Mouse (Mus musculus) left cerebral cortex, postnatal 25 days (tissue): ENCODE results near the gene 9930111J21Rik2. TPM values are rescaled to one million over a fixed set of nuclear protein-coding genes. Genes with fewer than 3 reads are reported as not detected.
"Not testable (repeated sequence)": the region's sequence is repeated elsewhere in the genome, so short reads cannot be mapped to it uniquely, and the experiment has no call there.

Experiments
- DNase-seq, 2 experiments: peaks; one replicate each; pipeline ENCODE4 v3.0.0; 2022; ENCODE audit warnings: low spot score in 2 of 2, mixed read lengths in 1 of 2
- intact Hi-C: fragments of 180-260 bp; cut with DNase I; formaldehyde crosslinking; loops from one replicate; pipeline ENCODE4 v1.15.1; 2025
- total RNA-seq, 2 experiments: library from RNA; stranded (reverse); gene quantifications; 2 replicates each; pipeline ENCODE4 v1.2.3; 2021

Gene 9930111J21Rik2
- 1 to 10 TPM in 1 of 2 experiments, under 1 TPM in 1; 0.89 to 1.4 TPM for total RNA-seq

DNA sequence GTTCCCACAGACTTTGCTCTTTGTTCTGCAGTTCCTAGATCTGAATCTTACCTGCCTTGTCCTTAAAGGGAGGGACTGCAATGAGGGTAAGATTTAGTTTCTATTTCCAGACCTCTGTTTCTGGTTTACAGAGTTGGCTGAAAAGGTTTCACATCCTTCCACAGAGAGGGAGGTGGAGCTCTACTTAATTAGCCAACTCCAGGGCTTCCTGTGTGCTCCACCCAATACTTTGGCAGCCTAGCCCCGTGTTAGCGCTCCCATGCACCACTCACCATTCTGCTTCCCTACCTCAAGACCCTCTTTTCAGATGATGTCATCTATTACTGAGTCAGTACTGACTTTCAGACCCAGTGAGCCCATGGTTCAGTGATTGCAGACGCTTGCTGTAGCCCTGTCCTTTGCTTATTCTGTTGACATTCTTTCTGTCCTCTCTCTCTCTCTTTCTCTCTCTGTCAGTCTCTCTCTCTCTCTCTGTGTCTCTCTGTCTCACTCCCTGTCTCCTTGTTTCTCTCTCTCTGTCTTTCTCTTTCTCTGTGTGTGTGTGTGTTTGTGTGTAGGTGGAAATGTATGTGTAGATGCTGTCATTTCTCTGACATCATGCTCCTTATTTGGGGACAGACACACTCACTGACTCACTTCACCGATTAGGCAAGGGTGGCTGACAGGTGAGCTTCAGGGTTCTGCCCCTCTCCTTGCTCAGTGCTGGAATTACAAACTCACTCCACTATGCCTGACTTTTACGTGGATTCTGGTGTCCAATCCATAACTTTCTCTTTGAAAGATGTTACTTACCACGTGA lies at the start of gene 9930111J21Rik2:
Gene 9930111J21Rik2, minus strand, starts transcription at position 150 of the 799 bp plus-strand sequence.
- DNase-seq, intact Hi-C loops: not testable (repeated sequence)

DNA sequence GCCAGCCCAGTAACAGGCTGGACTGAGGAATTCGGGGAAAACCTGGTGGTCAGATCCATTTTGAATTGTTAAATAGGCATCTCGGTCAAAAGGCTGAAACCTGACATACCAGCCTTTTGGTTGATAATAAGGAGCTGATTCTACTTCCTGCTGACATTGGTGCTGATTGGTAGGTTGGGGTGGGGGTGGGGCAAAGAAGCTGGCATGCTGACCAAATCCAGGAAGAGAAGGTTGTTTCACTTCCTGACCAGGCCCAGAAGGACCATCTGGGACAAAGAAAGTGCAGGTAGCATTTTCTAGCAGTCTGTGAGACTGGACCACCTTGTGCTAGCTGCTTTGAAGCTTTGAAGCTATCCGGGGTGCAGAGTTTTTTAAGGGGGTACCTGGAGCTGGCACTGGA lies 49.4 kb upstream of the 9930111J21Rik2 start:
- intact Hi-C loops, result loop anchor here (5.0 kb wide), 1 partner anchor 172 kb away; no protein-coding TSS in a partner anchor
- DNase-seq, result no peak

DNA sequence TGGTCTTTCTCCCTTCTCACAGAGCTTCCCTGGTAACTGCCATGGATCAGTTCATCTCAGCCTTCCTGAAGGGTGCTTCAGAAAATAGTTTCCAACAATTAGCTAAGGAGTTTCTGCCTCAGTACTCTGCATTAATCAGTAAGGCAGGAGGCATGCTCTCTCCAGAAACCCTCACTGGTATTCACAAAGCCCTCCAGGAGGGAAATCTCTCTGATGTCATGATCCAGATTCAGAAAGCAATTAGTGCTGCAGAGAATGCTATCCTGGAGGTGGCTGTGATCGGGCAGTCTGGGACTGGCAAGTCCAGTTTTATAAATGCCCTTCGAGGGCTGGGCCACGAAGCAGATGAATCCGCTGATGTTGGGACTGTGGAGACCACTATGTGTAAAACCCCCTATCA lies 44.3 kb upstream of the 9930111J21Rik2 start:
- intact Hi-C loops, result no loop called here

DNA sequence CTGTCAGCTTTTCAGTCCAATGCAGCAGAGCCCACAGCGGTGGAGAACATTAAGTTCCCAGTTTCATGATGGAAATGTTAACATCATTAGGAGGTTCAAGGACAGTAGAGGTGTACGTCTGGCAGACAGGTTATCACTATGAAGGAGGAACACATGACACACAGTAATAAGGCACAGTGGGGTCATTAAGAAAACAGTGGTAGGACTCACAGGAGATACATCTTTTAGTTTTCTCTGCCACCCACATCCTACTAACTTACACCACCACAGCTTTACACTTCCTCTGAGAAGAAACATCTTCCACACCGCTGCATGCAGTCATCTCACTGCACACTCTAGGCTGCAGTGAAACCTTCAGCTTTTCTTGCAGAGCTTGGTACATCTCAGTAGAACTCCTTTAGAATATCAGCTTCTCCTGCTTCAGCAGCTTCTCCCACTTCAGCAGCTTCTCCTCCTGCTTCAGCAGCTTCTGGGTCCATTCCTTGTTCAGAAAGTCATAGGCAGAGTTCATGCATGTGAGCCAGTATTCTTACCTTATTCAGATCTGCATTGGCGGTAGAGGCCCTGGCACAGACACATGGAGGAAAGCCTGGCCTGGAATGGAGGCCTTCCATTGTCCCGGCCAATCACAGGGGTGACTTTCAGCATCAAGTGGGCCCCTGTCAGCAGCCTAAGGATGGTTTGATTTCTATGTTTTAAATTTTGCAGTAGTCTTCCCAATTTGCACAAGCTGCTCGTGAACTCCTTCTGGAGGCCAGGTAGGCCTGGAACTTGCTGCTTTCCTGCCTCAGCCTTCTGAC lies 43.0 kb upstream of the 9930111J21Rik2 start:
- intact Hi-C loops, result no loop called here
- DNase-seq, result no peak

More for the DNA sequence above, 44.3 kb upstream of the 9930111J21Rik2 start:
- DNase-seq, result no peak

DNA sequence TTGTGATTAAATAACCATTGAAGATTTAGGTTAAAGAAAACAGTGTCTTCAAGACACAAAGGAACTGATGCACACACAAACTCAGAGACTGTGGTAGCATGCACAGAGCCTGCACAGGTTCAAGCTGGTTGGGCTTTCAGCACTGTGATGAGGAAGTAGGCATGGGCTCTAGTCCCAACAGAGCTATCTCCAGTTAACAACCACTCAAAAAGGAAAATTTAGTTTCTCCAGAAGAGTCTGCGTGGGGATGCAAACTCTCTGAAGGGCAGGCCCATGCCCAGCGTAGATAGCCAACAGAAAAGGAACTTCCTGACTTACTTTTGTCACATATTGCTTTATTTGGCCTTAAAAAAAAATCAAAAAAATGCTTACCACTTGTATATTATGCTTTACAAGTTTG lies 41.7 kb upstream of the 9930111J21Rik2 start:
- intact Hi-C loops, result no loop called here
- no peak for DNase-seq

DNA sequence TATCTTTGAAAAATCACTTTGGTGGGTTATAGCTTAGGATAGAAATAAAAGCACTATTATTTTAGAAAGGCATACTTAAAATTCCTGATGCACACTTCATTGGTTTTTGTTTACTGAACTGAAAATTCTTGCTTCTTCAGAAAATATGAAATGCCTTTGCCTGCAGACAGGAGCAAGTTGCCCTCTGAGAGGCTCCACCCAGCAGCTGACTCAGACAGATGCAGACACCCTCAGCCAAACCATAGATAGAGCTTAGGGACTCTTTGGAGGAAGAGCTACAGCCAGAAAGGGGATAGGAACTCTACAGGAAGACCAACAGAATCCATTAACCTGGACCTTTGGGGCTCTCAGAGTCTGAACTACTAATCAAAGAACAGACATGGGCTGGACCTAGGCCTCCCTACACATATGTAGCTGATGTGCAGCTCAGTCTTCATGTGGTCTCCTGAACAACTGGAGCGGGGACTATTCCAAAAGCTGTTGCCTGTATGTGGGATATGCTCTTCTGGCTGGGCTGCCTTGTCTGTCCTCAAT lies 41.1 kb upstream of the 9930111J21Rik2 start:
- no peak for DNase-seq
- intact Hi-C loops, result no loop called here

DNA sequence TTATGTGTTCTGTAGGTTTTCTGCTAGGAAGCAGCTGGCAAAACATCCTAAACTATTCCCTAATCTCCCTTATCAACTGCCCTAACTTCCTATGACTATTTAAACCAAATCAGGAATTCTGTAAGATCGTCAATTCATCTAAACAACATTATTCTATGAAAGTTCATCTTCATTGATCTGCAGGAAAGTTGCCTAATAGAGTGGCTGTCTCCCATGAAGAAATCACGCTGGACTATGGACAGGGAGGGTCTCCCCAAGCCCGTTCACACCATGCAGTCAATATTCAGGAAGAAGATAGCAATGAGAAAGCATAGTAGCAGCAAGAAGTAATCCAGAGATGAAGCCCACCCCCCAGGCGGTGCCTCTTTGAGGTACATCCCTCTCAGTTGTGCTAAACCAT lies 40.1 kb upstream of the 9930111J21Rik2 start:
- intact Hi-C loops, result no loop called here
- no peak for DNase-seq

DNA sequence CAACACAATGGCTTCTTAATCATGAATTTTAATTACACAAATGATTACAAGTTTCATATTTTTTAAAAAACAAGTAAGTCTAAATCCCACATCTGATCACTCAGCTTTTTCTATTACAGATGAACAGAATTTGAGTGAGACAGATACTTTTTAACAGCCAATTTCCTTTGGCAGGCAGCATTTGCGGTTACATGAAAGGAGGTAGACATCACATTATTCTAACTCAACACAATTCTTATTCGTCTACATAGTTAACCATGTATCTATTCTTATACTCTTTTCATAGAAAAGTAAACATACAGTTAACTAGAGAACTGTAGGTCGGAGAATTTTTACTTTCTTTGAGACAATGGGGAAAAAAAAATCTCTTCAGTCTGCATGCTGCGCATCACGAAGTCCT lies 39.5 kb upstream of the 9930111J21Rik2 start:
- no peak for DNase-seq
- intact Hi-C loops, result no loop called here

DNA sequence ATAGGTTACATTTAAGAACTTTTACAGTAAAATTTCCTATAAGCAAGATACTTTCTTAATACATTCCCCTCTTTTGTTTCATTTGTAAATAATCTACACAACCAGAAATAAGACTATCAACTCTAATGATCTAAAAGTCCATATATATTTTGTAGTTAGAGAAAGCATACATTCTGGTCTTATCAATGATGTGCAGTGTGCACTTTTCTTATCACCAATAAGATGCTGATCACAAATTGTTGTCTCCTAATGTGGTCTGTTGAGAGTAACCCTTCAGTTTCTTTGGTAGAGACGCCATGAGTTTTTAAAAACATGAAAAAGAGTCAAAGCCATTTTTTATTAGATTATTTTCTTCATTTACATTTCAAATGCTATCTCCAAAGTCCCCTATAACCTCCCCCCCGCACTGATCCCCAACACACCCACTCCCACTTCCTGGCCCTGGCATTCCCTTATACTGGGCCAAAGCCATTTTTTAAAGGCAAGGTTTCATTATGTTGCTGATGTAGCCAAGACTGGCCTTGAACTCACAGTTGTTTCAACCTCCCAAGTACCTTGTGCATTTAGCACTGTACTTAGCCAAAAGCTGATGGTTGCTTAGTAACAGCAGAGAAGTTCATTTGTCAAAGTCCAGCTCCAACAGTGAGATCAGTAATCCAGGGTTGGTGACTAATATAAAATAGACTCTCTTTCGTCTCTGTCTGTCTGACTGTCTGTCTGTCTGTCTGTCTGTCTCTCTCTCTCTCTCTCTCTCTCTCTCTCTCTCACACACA lies 38.9 kb upstream of the 9930111J21Rik2 start:
- DNase-seq, result no peak
- intact Hi-C loops, result no loop called here

DNA sequence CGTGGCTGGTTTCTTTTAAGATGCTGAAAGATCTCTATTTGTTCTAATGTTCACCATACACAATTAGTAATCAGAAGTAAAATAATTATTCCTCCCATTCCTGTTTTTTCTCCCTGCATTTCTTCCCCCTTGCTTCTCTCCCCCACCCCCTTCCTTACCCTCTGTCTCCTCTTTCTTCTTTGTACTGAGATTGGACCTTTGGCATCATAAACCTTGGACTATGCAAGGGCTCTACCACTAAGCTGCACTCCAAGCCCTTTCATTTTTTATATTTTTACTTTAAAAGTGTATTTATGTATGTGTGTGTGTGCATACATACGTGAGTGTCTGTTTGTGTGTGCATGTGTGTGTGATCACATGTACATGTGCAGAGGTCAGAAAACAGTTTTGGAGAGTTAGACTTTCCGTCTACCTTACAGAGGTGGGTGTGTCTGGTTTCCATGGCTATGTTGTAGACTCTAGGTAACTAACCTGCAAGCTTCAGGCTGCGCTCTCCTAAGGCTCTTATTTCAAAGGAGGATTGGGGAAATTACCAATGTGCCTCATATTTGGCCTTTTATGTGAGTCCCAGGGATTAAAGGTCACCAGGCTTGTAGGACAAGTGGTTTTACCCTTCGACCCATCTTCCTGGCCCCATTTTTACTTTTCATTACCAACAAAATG lies 38.1 kb upstream of the 9930111J21Rik2 start:
- intact Hi-C loops, result no loop called here
- no peak for DNase-seq

DNA sequence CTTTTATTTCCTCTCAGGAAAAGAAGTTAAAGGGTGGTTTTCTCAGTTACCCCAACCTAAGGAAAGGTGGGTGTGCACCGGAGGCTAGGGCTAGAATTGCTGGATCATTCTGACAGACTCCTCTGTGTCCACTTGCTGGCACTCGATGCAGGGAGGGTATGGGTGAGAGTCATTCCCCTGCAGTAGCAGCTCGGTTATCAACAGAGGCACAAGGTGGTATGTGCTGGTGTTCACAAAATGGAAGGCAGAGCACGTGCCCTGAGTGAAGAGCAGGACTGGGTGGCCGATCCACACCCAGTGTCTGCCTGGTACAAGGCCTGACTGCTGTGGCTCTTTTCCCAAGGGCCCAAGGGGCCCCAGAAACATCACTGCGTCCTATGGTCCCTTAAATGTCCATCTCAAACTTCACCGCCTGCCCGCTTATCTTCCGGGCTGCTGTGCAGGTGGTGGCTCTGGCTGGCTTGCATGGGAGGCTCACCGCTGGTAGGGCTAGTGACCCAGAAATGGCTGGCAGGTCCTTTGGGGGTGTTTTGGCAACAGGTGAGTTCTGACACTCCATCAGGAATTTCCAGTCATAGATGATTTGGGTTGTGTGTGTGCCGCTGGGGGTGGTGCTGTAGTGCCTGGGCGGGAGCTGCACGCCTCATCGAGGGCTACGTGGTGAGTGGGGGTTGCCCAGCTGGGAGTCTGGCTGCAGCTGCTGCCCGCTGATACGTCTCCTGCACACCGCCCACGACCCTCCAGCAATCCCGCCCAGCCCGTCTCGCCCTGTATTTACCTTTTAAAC lies 37.0 kb upstream of the 9930111J21Rik2 start:
- DNase-seq, result no peak
- intact Hi-C loops, result no loop called here

DNA sequence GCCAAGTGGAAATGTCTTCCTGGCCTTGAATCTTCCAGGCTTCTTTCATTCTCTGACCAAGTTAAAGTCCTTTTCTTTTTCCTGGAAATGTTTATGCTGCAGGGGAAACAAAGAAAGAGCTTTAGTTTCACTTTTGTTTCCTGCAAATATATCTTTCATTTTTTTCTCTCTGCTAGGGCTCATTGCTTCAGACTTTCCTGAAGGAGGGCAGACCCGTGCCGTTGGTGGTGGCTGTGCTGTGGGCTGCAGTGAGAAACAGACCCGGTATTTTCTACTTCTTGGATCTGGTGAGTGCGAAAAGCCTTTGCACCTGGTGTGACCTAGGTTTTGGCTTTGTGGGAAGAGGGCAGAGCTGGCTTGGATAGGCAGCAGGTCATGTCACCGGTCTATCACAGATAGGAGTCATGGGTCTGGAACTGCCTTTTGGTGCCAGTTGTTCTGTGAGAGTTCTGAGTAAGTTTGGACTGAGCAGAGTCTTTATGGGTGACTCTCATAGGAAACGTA lies 35.9 kb upstream of the 9930111J21Rik2 start:
- intact Hi-C loops, result no loop called here
- DNase-seq, result no peak

DNA sequence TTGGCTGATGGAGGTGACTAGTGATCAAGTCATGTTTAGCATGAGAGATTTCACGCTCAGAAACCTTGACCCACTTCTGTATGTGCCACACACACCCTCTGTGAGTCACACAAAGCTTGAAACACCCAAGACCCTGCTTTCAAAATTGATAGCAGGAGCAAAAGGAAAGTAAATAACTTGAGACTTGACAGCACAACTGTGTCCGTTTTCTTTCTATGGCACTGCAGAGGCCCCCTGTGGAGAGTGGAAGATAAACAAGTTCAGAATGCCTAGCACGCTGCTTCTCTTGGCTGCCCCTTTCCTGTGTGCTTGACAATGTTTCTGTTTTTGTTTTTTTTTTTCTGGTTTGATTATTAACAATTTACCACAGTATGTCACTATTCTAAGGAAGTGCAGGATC lies 33.8 kb upstream of the 9930111J21Rik2 start:
- intact Hi-C loops, result no loop called here
- no peak for DNase-seq

DNA sequence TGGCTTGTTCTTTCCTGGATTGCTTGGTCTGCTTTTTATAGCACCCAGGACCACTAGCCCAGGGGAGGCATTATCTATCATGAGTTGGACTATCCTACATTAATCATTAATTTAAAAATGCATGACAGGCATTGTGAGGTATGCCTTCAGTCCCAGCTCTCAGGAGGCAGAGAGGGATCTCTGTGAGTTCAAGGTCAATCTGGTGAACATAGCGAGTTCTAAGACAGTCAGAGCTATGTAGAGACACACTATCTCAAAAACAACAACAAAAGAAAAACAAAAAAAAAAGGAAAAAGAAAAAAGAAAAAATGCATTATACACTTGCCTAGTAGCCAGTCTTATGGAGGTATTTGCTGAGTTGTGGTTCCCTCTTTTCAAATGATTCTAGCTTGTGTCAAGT lies 33.3 kb upstream of the 9930111J21Rik2 start:
- DNase-seq, result no peak
- intact Hi-C loops, result no loop called here

DNA sequence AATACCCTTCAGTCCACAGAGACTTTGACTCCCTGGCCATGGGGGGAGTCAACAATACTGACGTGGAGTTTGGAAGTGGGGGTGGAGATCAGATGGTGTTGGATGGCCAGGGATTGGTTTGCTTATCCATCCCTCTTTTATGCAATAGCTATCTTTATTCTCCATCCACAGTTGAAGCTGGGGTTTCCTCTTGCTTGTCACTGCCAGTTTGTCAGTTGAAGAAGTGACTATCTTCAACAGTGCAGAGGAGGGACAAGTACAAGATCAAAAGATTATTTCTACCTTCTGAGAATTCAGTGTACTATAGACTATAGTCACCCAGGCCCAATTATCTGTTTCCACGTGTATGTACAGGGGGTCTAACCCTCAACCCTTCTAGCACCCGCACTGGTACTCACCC lies 32.8 kb upstream of the 9930111J21Rik2 start:
- no peak for DNase-seq
- intact Hi-C loops, result no loop called here

DNA sequence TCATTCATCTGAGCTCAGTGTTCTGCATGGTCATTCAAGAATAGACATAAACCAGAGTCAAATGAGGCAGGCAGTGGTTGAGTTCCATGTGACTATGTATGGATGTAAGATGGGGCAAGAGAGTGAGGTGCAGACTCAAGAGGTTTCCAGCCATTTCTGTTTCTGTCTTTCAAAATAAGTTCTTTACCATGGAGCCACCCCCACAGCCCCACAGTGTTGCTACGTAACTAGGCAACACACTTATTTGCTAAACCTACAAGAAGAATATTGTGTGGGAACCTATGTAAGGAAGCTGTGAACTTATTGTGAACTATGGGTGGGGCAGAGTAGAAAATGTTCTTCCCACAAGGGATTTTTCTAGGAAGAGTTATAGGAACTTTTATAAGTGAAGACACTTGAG lies 32.1 kb upstream of the 9930111J21Rik2 start:
- intact Hi-C loops, result no loop called here
- DNase-seq, result peak; percentile 18 to 67

DNA sequence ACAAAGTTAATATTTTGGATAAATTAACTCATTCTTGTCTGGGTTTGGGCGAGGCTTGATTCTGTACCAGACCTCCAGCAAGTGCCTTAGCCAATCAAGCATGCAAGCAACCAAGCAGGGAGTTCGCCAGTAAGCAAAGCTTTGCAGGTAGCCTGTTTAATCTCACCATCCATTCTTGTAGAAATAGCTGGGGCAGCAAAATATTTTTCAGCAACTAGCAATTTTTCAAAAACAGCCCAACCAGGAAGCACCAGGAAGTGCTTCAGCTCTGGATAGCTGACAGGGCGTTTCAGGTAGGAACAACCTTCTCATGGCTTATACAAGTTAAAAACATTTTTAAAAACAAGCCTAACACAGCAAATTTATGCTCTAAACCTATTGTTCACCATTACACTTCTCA lies 30.8 kb upstream of the 9930111J21Rik2 start:
- DNase-seq, result no peak
- intact Hi-C loops, result no loop called here

DNA sequence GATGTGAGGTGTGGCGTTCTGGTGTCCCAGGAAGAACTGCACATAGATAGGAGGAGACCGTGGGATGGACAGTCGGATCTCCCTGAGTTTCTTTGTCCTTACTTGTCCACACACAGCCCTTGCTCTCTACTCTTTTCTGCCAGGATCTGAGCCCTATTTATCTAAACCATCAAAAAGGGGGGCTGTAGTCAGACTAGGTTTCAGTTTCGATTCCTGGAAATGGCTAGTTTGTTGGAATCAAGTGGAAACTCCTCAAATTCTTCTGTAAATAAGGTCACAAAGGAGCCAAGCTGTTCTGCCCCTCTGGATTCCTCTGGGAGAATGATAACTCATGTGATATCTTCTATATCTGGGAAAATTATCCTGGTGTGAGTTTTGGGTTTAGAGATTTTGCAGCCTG lies 30.3 kb upstream of the 9930111J21Rik2 start:
- no peak for DNase-seq
- intact Hi-C loops, result no loop called here
